Mouse (Mus musculus): ENCODE data around the gene Rtl6.

The Rtl6 gene

DNA sequence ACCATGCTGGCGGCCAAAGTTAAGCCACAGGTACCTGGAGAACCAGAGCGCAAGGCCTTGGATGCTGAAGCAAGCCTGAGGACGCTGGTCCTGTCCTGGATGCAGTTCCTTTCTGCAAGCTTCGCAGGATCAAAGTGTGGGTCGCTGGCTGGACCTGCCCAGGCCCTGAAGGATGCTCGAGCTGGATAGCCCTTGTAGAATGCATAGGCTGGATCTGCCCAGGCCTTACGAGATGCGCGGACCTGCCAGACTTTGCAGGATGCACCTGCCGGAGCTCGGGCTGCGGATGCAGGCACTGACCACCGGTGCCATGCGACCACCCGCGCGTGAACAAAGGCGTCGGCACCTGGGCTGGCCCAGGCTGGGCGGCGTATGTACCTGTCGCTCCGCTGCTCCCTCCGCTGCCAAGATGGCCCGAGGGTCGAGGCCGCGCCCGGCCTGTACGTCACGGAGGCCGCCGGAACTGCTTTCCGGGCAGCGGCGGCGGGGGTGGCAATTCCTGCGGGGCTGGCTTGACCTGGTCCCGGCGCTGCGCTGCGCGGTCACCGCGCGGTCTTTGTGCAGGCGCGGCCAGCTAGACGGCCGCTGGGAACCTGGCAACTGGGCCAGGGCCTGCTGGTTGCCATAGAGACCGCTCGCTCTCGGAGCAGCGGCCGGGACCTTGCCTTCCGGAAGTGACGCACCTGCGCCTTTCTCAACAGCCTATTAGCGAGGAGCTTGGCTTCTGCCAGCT, at the start of gene Rtl6:
Gene Rtl6, minus strand, starts transcription at position 635 of the 733 bp plus-strand sequence.
- DNase-seq, result peak; percentile 94

DNA sequence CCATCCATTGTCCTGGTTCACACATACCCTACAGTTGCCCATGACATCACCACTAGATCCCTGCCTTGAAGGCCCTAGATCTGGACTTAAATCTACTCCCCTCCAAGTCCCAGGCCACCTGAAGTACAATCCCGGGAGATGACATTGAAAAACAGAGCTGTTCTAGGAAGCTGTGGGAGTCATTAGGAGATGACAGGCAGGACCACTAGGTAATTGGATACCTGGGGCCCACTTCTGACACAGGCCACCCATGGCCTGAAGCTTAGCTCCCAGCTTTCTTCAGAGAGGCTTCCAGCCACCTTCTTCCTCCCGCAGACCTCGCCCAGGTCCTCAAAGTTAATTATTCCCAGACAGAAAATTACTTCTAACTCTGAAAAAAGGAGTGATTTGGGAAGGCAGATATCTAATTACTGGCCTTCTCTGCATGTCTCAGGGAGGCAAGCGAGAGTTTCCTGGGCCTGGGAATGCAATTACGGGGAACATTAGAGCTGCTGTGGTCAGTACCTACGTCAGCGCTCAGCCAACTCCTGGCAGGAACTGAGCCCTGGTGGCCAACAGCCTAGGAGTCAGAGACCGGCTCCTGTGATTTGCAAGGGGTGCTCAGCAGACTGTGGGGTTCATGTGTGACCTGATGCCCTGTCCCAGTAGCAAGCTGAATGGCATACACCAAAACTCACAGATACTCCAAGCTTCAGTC, 45.8 kb upstream of the Rtl6 start:
- no peak for DNase-seq

DNA sequence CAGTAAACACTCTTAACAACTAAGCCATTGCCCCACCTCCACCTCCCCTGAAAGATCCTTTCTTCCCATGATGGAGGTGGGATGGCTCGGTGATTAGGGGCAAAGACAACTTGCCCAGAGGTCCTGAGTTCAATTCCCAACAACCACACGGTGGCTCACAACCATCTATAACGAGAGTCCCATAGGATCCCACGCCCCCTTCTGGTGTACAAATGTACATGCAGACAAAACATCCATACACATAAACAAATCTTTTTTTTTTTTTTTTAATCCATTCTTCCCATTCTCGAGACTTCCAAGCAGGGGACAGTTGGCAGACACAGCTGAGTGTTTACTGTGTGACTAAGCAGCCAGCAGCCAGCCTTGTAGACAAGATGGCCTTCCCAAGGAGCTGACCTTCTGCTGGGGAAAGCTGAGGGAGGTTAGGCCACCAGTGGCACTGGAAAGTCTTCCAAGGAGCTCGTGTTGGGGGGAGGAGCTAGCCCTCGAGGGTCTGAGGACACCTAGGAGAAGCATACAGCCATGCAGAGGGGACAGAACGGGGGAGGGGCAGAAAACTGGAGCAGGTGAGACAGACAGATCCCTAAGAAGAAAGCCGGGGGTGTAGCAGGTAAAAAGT, 43.5 kb upstream of the Rtl6 start:
- no peak for DNase-seq

DNA sequence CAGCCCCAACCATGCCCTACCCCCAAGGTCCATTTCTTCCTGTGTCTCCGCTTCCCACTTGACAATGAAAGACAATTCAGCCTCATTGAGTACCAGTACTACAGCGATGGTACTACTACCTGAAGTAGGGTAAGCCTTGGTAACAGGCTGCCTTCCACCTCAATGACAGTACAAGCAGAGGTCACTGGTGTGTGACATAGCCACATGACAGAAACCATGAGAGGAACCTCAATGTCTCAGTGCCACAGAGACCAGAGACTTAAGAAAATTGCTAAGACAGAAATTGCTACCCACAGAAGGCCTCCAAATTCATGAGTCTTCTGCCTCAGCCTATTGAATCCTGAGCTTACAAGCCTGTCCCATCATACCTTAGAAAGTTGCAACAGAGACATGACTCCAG, 41.3 kb upstream of the Rtl6 start:
- DNase-seq, result no peak

DNA sequence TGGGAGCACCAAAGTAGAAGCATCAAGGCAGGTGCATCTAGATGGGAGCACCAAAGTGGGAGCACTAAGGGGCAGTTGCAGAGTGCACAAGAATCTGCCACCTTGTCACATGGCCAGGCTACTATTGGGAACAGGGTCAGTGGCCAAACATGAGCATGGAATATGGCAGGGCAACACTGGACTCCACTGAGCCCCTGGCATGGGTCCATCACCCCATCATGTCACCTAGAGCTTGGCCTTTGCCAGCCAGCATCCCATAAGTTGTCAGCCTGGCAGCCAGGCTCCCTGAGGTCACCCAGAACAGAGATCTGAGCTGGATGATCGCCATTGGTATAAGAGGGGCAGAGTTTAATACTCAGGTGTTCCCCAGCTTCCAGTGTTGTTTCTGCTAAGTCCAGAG, 40.2 kb upstream of the Rtl6 start:
- no peak for DNase-seq

DNA sequence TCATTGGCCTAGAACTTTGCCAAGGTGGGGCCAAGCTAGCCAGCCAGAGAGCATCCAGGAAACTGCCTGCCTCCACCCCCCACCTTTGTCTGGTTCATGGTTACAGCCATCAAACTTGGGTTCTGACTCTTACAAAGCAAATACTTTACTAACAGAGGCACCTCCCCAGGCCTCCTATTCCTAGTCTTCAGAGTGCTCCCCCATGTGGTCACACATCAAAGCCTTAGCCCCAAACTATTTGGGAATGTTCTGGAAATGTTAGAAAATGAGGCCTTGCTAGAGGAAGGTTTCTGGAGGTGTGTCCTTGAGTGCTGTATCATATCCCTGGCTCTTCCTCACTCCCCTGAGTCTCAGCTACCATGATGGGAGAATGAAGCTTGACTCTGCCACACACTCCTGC, 39.4 kb upstream of the Rtl6 start:
- no peak for DNase-seq

DNA sequence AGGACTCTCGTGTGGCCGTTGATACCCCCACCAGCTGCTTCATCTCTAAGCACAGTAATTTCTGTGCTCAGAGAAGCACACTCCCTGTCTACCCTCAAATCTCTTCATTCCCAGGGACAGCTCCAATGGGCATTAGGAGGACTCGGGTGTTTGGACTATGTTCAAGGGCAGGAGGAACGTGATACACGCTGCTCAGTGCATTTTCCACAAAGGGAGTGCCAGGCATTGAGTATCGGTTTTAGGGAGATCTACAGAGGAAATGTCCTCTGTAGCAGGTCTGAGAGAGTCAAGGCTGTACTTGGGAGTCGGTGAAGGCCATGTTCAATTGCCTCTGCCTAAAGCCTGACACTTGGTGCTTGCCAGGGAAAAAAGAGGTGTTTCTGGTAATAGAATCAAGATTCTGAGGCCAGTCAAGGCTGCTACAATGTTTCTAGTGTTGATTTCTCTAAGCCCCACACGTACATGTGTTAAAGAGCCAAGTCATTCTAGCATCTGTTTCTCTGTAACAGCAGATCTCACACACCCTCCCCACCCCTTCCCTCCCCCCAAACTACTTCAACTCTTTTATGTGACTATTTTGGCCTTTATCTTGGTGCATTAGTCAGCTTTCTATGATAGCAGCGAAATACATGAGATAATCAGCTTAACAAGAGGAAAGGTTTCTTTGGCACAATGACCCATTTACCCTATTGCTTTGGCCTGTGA, 37.8 kb upstream of the Rtl6 start:
- no peak for DNase-seq

DNA sequence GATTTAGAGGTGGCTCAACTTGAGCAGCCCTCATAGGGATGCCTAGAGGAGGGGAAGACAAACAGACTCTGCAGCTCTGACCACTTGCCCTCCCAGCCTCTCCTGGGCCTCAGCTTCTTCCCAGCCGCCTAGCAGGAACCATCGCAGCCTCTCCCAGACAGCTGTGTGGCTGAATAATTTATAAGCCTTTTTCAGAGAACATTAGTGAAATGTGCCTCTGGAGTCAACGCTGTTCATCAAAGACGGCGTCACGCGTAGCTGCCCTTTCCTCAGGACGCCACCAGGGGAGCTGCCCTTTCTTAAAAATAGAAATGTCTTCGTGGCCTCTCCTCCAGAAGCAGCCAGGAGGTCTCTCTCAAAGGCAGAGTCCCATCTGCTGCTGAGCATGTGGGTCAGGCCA, 35.9 kb upstream of the Rtl6 start:
- no peak for DNase-seq

DNA sequence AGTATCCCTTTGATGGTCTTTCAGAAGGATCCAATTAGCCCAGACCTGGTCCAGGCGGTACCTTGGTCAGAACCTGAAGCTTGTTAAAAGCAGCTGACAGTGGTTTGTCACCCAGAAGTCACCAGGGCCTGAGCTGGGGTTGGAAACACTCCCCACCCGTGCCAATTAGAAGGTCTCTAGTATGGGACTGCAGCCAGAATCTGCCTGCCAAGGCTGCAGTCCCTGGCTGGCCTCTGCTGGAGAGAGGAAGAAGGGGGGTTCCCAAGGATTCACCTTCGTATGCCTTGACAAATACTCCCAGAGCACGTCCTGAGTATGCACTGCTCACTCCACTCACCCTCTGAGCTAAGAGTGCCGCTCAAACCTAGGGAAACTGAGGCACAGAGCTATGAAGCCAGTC, 34.6 kb upstream of the Rtl6 start:
- DNase-seq, result no peak

DNA sequence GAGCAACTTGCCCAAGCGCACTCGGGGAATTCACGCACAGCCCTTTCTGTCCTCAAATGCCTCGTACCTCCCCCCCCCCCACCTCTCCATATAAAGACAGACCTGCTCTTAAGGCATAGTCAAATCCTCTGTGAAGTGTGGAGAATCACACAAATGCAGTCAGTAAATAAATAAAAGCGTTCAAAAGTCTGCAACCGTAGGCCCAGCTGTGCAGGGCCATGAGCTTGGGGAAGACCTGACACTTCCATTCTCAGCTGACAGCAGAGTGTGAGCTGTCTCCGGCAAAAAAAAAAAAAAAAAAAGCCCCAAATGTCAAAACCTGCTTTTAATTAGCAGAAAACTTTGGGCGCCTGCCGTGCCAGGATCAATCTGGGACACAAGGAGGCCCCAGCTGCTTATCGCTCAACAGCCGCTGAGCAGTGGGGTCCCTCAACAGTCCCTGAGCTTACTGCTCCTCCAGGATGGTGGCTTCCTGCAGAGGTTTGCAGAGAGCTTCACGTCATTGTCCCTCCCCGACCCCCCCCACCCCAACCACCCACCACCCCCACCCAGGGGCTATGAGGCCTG, 34.0 kb upstream of the Rtl6 start:
- no peak for DNase-seq

DNA sequence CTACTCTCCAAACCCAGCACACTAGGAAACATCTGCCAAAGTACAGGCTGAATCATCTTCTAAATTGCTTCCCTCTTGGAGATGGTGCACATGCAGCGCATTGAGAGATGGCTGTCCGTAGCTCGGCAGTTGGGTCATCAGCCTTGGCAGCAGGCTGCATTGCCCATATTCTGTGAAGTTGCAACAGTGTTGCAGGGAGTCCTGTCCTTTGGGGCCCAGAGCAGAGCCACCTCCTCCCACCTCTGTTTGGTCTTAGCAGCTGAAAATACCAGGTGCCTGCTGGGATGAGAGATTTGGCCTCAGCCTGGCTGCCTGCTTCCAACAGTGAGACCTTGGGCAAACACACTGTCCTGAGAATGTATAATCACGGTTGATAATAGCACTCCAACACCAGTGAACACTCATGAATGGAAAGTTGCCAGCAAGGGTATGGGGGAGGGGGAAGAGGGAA, 30.8 kb upstream of the Rtl6 start:
- no peak for DNase-seq

DNA sequence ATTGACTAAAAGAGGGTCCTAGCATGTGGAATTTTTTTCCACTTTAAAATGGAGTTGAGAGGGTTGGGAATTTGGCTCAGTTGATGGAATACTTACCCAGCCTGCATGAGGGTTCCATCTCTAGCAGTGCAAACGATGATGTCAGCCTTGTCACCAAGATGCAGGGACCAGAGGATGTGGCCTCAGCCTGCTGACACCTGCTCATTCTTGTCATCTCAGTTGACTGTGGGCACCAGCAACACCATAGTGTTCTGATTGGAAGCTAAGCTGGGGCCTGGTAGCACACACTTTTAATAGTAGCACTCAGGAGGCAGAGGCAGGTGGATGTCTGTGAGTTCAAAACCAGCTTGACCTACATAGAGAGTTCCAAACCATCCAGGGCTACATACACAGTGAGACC, 21.0 kb upstream of the Rtl6 start:
- no peak for DNase-seq

DNA sequence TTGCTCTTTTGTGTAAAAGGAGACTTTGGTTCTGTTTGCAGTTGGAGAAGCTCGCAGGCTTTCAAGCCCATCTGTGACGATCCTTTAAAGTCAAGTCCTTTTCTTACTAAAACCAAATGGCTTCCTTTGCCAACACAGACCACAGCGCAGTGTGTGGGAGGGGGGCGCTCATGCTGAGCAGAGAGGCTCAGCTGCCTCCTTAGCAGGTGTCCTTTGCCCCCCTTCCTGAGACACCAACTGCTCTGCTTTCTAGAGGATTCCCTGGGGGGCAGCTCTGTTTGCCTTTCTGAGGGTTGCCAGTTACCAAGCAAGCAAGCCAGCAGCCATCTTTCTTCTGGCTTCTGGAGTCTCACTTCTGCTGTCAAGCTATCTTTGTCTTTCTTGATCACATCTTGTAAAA, 19.4 kb upstream of the Rtl6 start:
- no peak for DNase-seq

DNA sequence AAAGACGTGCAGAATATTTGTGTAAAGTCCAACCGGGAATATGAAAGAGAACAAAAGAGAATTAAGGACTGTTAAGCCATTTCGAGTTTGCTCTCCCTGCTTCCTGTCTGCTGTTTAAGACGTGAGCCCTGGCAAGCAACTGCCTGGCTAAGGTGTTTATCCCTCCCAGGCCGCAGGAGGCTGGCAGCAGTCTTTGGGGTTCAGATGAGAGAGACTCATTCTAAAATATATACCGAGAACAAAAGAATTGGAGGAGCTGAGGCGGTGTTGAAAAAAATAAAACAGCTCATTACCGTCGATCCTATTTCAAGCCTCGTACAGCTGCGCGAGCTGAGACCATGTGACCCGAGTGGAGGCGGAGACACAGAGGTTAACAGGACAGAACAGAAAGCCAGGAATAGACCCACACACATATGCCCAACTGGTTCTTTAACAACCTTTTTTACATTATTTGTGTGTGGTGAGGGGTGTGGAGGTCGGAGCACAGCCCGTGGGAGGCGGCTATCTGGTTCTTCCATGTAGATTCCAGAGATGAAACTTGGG, 9.0 kb upstream of the Rtl6 start:
- DNase-seq, result no peak

DNA sequence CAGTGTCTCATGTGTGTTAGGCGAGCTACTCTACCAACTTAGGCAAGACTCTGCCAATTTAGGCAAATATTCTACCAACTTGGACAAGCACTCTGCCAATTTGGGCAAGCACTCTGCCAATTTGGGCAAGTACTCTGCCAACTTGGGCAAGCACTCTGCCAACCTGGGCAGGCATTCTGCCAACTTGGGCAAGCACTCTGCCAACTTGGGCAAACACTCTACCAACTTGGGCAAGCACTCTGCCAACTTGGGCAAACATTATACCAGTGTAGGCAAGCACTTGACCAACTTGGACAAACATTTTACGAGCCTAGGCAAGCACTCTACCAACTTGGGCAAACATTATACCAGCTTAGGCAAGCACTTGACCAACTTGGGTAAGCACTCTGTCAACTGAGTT, 3.9 kb upstream of the Rtl6 start:
- no peak for DNase-seq

DNA sequence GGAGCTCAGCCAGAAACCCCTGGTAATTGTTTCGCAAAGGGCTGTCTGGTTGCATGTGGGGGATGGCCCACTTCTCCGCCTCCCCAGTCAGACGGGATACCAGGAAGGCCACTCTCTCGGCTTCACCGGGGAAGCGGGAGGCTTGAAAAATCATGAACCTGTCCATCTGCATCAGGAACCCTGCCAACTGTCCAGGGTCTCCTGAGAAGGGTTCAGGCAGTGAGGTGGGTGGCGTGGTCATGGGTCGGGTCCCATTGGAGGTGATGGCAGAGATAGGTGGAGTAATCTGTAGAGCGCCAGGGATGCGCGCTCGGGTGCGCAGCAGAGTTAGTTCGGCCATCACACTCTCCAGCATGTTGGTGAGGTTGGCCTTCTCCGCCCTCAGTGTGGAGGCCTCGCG, 949 bp downstream of the Rtl6 start:
- no peak for DNase-seq

DNA sequence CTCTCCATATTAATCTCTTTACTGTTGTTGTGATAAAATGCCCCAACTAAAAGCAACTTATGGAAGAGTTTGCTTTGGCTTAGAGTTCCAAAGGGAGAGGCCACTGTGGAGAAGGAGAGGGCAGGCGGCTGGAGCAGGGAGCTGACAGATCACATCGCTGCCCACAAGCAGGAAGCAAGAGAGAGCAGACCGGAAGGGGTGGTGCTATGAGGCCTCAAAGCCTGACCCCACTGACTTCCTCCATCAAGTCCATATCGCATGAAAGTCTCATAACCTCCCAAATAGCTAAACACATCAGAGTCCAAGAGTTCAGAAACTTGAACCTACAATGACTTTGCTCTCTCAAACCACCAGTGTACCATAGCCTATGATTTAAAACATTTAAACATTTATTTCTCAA, 6.6 kb downstream of the Rtl6 start:
- no peak for DNase-seq

DNA sequence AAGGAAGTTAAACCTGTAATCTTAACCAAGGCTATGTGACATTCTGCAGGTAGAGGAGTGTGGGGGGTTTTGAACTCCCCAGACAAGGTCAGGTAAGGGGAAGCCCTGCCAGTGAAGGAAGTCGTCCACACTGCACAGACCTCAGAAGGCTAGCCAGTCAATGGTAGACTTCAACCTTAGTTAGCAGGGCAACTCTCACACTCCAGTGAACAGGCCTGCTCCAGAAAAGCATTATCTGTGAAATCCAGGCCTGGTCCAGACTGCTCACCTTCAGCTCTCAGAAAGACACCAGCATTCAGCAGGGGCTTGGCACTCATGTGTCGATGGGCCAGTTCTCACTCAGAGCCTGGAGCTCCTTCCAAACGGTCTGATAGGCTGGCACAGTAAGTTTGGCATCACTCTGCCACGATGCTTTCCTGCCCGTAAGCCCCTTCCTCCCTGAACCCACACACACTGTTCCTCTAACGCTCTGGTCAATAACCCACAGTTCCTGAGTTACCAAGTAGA, 8.3 kb downstream of the Rtl6 start:
- peak; percentile 29 for DNase-seq

DNA sequence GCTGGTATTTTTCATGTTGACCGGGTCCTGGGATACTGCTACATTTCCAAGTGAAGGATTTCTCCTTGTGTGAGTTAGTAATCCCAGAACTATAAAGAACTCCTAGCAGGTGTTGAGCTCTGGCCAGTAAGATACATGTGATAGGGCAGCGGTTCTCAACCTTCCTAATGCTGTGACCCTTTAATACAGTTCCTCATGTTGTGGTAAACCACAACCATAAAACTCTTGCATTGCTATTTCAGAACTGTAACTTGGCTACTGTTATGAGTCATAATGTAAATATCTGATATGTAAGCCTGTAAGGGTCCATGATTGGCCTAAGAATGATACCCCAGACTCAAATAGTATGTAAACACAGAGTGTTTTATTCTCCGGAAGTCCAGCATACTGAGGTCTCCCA, 11.6 kb downstream of the Rtl6 start:
- no peak for DNase-seq

DNA sequence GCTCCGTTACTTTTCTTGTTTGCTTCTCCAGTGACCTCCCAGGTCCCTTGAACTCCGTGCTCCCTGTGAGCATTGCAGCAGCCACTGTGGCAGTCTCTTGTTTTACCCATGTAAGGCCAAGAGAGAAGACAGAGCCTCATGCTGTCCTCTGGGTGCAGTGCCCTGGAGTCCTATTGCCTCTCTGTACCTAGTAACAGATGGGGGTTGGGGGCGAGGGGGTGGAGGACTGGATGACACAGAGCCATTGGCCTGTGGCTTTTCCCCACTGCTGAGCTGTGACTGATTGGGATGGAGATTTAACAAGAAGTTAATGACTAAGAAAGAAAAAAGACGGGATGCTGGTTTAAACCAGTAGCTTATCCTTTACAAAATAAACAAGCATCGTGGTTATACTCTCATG, 16.4 kb downstream of the Rtl6 start:
- peak; percentile 11 for DNase-seq

DNA sequence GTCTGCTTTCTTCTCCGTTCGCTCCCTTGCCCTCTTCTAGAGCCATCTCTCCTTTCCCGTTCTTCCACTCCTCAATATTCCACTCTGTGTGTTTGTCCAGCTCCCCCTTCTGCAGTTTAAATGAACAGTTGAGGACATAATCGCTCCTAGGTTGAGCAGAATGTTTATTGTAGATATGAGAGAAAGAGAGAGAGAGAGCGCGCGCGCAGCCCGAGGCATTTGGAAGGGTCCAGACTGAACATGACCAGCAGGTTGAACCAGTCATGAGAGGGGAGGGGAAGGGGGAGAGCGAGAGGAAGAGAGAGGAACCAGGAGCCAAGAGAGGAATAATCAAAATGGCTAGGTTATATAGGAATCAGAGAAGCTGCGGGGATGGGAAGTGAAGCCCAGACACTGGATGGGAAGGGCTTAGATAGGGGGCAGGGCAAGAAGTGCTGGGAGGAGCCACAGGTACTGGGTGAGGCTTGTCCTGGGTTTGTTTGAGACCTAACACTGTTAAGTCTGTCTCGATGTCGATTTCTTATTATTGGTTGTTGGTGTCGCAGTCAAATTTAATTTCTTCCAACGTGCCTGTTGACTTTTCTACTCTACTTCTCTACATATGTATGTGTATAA, 18.5 kb downstream of the Rtl6 start:
- DNase-seq, result no peak

DNA sequence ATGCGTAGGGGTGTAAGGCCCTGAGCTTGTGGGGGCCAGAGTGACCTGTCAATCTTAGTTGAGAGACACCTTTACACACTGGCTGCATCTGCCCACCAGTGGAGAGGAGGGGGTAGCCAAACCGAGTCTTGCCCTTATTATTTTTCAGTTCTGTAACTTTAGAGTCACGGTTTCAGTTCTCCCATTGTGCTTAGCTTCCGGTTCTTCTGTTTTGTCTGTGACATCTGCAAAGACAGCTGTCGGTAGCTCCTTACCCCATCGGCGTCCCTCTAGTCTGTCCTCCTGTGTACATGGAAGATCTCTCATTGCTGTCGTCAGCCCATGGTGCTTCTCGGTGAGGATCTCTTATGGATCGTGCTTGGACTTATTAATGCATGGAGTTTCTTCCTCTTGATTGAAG, 20.5 kb downstream of the Rtl6 start:
- no peak for DNase-seq
